Mouse (Mus musculus): ENCODE results near the gene Atl2. TPM values are rescaled to one million over a fixed set of nuclear protein-coding genes. Genes with fewer than 3 reads are reported as not detected.

Atl2 gene
- total and polyA plus RNA-seq, 3 experiments, result 18.0 to 43.3 (median 37.1) TPM

GRCm38 (mm10) chr17:79926486-79926885 is 30.6 kb upstream of the Atl2 start (continued):
- TF ChIP-seq SMC3 (IDR thresholded peaks at IDR 0.05; ENCODE audit: low read depth, low read length) (no peak), ZKSCAN1 (IDR thresholded peaks at IDR 0.05; ENCODE audit: borderline replicate concordance, low read depth, low read length) (no peak; the same call in 1 of the 2 replicates), JUN (IDR thresholded peaks at IDR 0.05; ENCODE audit: insufficient read depth, low read depth, low read length) (no peak), ZMIZ1 (IDR thresholded peaks at IDR 0.05; ENCODE audit: low read depth, low read length) (no peak), ETS1 (conservative IDR thresholded peaks at IDR 0.05; ENCODE audit: low read depth, low read length) (no peak), MXI1 (IDR thresholded peaks at IDR 0.05; ENCODE audit: low read depth, low read length) (no peak)

DNA sequence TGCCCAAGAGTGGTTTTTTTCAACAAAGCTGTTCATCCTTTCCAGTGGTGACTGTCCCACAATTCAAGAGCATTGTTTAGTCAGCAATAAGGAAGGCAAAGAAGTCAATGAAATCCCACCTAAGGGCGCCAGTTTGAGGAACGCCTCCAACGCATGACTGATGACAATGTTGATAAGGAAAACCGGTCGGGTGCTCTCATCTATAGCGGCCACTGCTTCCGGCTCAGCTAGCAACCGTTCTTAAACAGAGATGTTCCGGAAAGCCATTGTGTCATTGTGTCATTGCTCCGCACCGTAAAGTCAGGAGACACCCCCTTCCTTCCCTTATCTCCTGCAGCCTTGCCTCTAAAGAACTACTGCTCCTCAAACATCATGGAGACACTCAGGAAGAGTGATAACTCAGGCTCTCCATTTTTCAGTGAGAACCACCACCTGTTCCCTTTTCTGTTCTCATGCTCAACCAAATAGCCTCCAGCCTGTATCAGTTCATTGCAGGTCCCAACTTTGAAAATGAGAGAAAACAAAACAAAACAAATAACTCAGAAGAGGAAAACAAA is 30.0 kb upstream of the Atl2 start:
- in situ Hi-C loops (cut with MboI; ENCODE audit: low pct_ligation_motif_present, low pct_unique_long_range_greater_than_20kb, low sequenced_read_pairs), result no loop called here
- dilution Hi-C loops (cut with MboI; ENCODE audit: extremely low pct_ligation_motif_present, extremely low pct_unique_long_range_greater_than_20kb, low sequenced_read_pairs), result no loop called here
- DNase-seq (ENCODE audit: extremely low read depth), result no peak
- no peaks in the 10 kb centered on the region for H3K36me3 ChIP-seq (replicated peaks in 1 of 2; ENCODE audit: control insufficient read depth in 1 of 2, insufficient read depth in 1 of 2, low read length in 1 of 2)
- H3K27ac ChIP-seq (ENCODE audit: insufficient read depth, low read depth), result no peak overlapping the region
- TF ChIP-seq ZKSCAN1 (IDR thresholded peaks at IDR 0.05; ENCODE audit: borderline replicate concordance, low read depth, low read length), result no peak
- no peak for TF ChIP-seq BHLHE40 (IDR thresholded peaks at IDR 0.05; ENCODE audit: low read depth, low read length)
- TF ChIP-seq CHD2 (IDR thresholded peaks at IDR 0.05; ENCODE audit: low read length), result no peak
- TF ChIP-seq MYC (IDR thresholded peaks at IDR 0.05; ENCODE audit: low read depth, low read length), result no peak
- no peak for TF ChIP-seq MAZ (IDR thresholded peaks at IDR 0.05; ENCODE audit: low read depth, low read length)
- no peak for TF ChIP-seq CTCF (conservative IDR thresholded peaks at IDR 0.05 in 1 of 2, IDR thresholded peaks at IDR 0.05 in 1 of 2; ENCODE audit: low read depth in 2 of 2, low read length in 2 of 2)
- no peak for TF ChIP-seq E2F4 (IDR thresholded peaks at IDR 0.05; ENCODE audit: insufficient replicate concordance, low read depth, low read length)
- no peak for TF ChIP-seq JUN (IDR thresholded peaks at IDR 0.05; ENCODE audit: insufficient read depth, low read depth, low read length)
- no peak for TF ChIP-seq UBTF (IDR thresholded peaks at IDR 0.05; ENCODE audit: low read depth, low read length)
- no peak for TF ChIP-seq SMC3 (IDR thresholded peaks at IDR 0.05; ENCODE audit: low read depth, low read length)
- no peak for TF ChIP-seq ZNF384 (IDR thresholded peaks at IDR 0.05; ENCODE audit: low read depth, low read length)
- TF ChIP-seq USF2 (conservative IDR thresholded peaks at IDR 0.05; ENCODE audit: low read depth, low read length), result no peak
- TF ChIP-seq RAD21 (IDR thresholded peaks at IDR 0.05; ENCODE audit: low read depth, low read length), result no peak
- TF ChIP-seq ELF1 (IDR thresholded peaks at IDR 0.05; ENCODE audit: low read depth, low read length), result no peak
- no peaks in the 10 kb centered on the region for H3K27me3 ChIP-seq (replicated peaks)
- peaks cover 16 to 25% of the 10 kb centered on the region in 2 experiments for H3K4me1 ChIP-seq (ENCODE audit: control insufficient read depth in 1 of 2, insufficient read depth in 2 of 2)
- H3K4me3 ChIP-seq (replicated peaks in 1 of 3; ENCODE audit: low read depth in 2 of 3, low read length in 2 of 3, poor library complexity in 1 of 3), result no peak overlapping the region
- no peak overlapping the region for H3K4me2 ChIP-seq (ENCODE audit: insufficient read depth, low read depth, poor library complexity, severe bottlenecking)
- no peak overlapping the region for H3K9ac ChIP-seq (ENCODE audit: insufficient read depth, low read depth)
- H3K79me2 ChIP-seq (replicated peaks; ENCODE audit: control insufficient read depth, extremely low read depth, insufficient read depth, poor library complexity, severe bottlenecking), result no peaks in the 10 kb centered on the region
- H3K9me3 ChIP-seq (replicated peaks; ENCODE audit: low read length), result peaks cover 9% of the 10 kb centered on the region

- no peaks in the 10 kb centered on the region for H3K36me3 ChIP-seq (replicated peaks in 1 of 2; ENCODE audit: control insufficient read depth in 1 of 2, insufficient read depth in 1 of 2, low read length in 1 of 2)
- peaks cover 17 to 28% of the 10 kb centered on the region in 2 experiments for H3K4me1 ChIP-seq (ENCODE audit: control insufficient read depth in 1 of 2, insufficient read depth in 2 of 2)
- no peaks in the 10 kb centered on the region for H3K79me2 ChIP-seq (replicated peaks; ENCODE audit: control insufficient read depth, extremely low read depth, insufficient read depth, poor library complexity, severe bottlenecking)
- H3K27me3 ChIP-seq (replicated peaks), result peaks cover 1% of the 10 kb centered on the region
- dilution Hi-C loops (cut with MboI; ENCODE audit: extremely low pct_ligation_motif_present, extremely low pct_unique_long_range_greater_than_20kb, low sequenced_read_pairs) (no loop called here), in situ Hi-C loops (cut with MboI; ENCODE audit: low pct_ligation_motif_present, low pct_unique_long_range_greater_than_20kb, low sequenced_read_pairs) (no loop called here)
- no peak for DNase-seq (ENCODE audit: extremely low read depth)
- H3K9me3 ChIP-seq (replicated peaks; ENCODE audit: low read length), result no peaks in the 10 kb centered on the region
- no peak overlapping the region for H3K27ac ChIP-seq (ENCODE audit: insufficient read depth, low read depth)
- no peak overlapping the region for H3K4me2 ChIP-seq (ENCODE audit: insufficient read depth, low read depth, poor library complexity, severe bottlenecking)
- TF ChIP-seq TCF12 (IDR thresholded peaks at IDR 0.05; ENCODE audit: low read depth, low read length), result no peak
- H3K9ac ChIP-seq (ENCODE audit: insufficient read depth, low read depth), result no peak overlapping the region
- no peak overlapping the region for H3K4me3 ChIP-seq (replicated peaks in 1 of 3; ENCODE audit: low read depth in 2 of 3, low read length in 2 of 3, poor library complexity in 1 of 3)
Measured at GRCm38 (mm10) chr17:79920355-79920754, 24.4 kb upstream of the Atl2 start.

Measured in CH12.LX (cell line).